Mouse (Mus musculus): ENCODE measurements around the gene Gls2. TPM values are rescaled to one million over a fixed set of nuclear protein-coding genes. Genes with fewer than 3 reads are reported as not detected.
A peak's percentile ranks its signal among the peaks of the same experiment; 100 is the strongest.
"Not testable (repeated sequence)": the region's sequence is repeated elsewhere in the genome, so short reads cannot be mapped to it uniquely, and the experiment has no call there.

Gls2 gene
- polyA plus RNA-seq, 1 experiment from 2014 or later: 0.88 TPM

DNA sequence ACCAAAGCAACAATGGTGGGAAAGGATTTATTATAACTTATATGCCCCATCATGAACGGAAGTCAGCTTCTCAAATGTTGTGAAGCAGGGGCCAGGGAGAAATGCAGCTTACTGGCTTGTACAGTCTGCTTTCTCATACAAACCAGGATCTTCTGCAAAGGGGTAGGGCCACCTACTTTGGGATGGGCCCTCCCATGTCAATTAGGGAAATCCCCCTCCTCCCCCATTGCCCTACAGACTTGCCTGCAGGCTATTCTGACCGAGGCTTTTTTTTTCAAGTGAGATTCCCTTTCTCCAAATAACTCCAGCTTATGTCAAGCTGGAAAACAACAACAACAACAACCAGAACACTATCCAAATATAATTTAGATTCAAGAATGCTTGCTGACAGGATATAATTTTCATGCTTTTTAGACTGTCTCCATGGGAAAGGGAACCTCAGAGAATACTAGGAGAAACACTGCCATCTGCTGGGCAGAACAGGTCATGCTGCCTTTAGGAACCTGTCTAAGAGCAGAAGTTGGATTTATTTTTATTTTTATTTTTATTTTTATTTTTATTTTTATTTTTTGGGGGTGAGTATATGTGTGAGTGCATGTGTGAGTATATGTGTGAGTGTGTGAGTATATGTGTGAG is 5.9 kb upstream of the Gls2 start:
- no peaks in the 10 kb centered on the region; the same call in 1 of the 2 replicates for H3K4me1 ChIP-seq (ENCODE audit: control insufficient read depth, insufficient read depth, low read length)
- no peak overlapping the region for H3K4me2 ChIP-seq (ENCODE audit: low read depth, low read length)
- H3K27ac ChIP-seq (ENCODE audit: low read length): no peak overlapping the region
- no peak overlapping the region for H3K4me3 ChIP-seq (ENCODE audit: low read length)
- ATAC-seq (replicated peaks; ENCODE audit: extremely low read depth, insufficient read depth, low FRiP score): no peak
- H3K9me3 ChIP-seq (replicated peaks; ENCODE audit: control insufficient read depth, low read length): no peaks in the 10 kb centered on the region
- WGBS: 52% methylated on average over 2 of the region's 2 CpGs
- no peak overlapping the region for H3K9ac ChIP-seq (ENCODE audit: low read length)
- H3K36me3 ChIP-seq (ENCODE audit: control insufficient read depth, insufficient read depth): no peaks in the 10 kb centered on the region
- no peaks in the 10 kb centered on the region for H3K27me3 ChIP-seq (ENCODE audit: control insufficient read depth, insufficient read depth, low read length)

GRCm38 (mm10) chr10:128191472-128191871 is 2.8 kb upstream of the Gls2 start:
- WGBS: 51% methylated on average over 2 of the region's 2 CpGs
- H3K27ac ChIP-seq (ENCODE audit: low read length): no peak overlapping the region
- peaks cover 11% of the 10 kb centered on the region for H3K27me3 ChIP-seq (ENCODE audit: control insufficient read depth, insufficient read depth, low read length)
- H3K9me3 ChIP-seq (replicated peaks; ENCODE audit: control insufficient read depth, low read length): no peaks in the 10 kb centered on the region
- no peak overlapping the region for H3K9ac ChIP-seq (ENCODE audit: low read length)
- H3K36me3 ChIP-seq (ENCODE audit: control insufficient read depth, insufficient read depth): no peaks in the 10 kb centered on the region
- H3K4me1 ChIP-seq (ENCODE audit: control insufficient read depth, insufficient read depth, low read length): peaks cover 4% of the 10 kb centered on the region; the same call in 1 of the 2 replicates
- no peak for ATAC-seq (replicated peaks; ENCODE audit: extremely low read depth, insufficient read depth, low FRiP score)
- no peak overlapping the region for H3K4me3 ChIP-seq (ENCODE audit: low read length)
- no peak overlapping the region for H3K4me2 ChIP-seq (ENCODE audit: low read depth, low read length)

DNA sequence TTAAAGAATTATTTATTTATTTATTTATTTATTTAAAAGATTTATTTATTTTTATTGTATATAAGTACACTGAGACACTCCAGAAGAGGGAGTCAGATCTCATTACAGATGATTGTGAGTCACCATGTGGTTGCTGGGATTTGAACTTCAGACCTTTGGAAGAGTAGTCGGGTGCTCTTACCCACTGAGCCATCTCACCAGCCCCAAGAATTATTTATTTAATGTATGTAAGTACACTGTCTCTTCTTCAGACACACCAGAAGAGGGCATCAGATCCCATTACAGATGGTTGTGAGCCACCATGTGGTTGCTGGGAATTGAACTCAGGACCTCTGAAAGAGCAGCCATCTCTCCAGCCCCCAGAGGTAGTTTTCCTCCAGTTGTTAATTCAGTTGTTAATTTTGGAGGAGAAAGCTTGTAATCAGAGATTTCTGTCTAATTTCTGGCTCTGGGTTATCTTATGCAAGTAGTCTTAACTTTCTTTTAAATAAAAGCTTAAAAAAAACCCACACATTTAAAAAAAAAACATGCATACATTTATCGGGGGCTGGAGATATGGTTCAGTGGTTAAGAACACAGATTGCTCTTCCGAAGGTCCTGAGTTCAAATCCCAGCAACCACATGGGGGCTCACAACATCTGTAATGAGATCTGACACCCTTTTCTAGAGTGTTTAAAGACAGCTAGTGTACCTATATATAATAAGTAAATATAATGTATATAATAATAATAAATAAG is 2.1 kb upstream of the Gls2 start:
- H3K4me2 ChIP-seq (ENCODE audit: low read depth, low read length); H3K9ac ChIP-seq (ENCODE audit: low read length); H3K36me3 ChIP-seq (ENCODE audit: control insufficient read depth, insufficient read depth); H3K4me3 ChIP-seq (ENCODE audit: low read length); H3K27ac ChIP-seq (ENCODE audit: low read length); ATAC-seq (replicated peaks; ENCODE audit: extremely low read depth, insufficient read depth, low FRiP score); H3K4me1 ChIP-seq (ENCODE audit: control insufficient read depth, insufficient read depth, low read length); H3K9me3 ChIP-seq (replicated peaks; ENCODE audit: control insufficient read depth, low read length): not testable (repeated sequence)
- WGBS: 90% methylated on average over 3 of the region's 3 CpGs
- peaks cover 11% of the 10 kb centered on the region for H3K27me3 ChIP-seq (ENCODE audit: control insufficient read depth, insufficient read depth, low read length)

DNA sequence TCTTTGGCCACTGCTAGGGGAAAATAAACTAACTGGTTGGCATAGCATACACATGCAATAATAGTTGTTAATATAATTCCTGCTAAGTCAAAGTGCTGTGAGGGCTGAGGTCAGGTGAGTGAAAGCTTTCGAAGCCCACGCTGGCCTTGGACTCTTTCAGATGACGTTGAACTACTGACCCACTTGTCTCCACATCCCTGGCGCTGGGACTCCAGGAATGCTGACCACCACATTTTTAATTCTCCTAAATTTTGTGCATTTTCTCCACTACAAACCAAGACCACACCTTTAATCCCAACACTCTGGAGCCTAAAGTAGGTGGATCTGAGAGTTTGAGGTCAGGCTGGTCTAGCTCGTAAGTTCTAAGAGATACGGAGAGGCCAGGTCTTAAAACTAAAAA is 1.1 kb upstream of the Gls2 start:
- no peak overlapping the region for H3K4me2 ChIP-seq (ENCODE audit: low read depth, low read length)
- H3K4me3 ChIP-seq (ENCODE audit: low read length): no peak overlapping the region
- no peaks in the 10 kb centered on the region for H3K36me3 ChIP-seq (ENCODE audit: control insufficient read depth, insufficient read depth)
- H3K27ac ChIP-seq (ENCODE audit: low read length): no peak overlapping the region
- ATAC-seq (replicated peaks; ENCODE audit: extremely low read depth, insufficient read depth, low FRiP score): no peak
- WGBS: 90% methylated on average over 6 of the region's 6 CpGs
- H3K9me3 ChIP-seq (replicated peaks; ENCODE audit: control insufficient read depth, low read length): no peaks in the 10 kb centered on the region
- H3K4me1 ChIP-seq (ENCODE audit: control insufficient read depth, insufficient read depth, low read length): peaks cover 4% of the 10 kb centered on the region; the same call in 1 of the 2 replicates
- no peak overlapping the region for H3K9ac ChIP-seq (ENCODE audit: low read length)
- H3K27me3 ChIP-seq (ENCODE audit: control insufficient read depth, insufficient read depth, low read length): peaks cover 11% of the 10 kb centered on the region

GRCm38 (mm10) chr10:128194551-128195461 is 549 bp downstream of the Gls2 start:
- H3K4me3 ChIP-seq (ENCODE audit: low read length): peak overlapping the region; percentile 81
- H3K27me3 ChIP-seq (ENCODE audit: control insufficient read depth, insufficient read depth, low read length): peaks cover 11% of the 10 kb centered on the region
- 0 out of 2 replicates have a peak, but pooled peaks cover 4% of the 10 kb centered on the region for H3K4me1 ChIP-seq (ENCODE audit: control insufficient read depth, insufficient read depth, low read length)
- H3K9me3 ChIP-seq (replicated peaks; ENCODE audit: control insufficient read depth, low read length): no peaks in the 10 kb centered on the region
- H3K4me2 ChIP-seq (ENCODE audit: low read depth, low read length): peak overlapping the region; percentile 100
- peak; percentile 85 for ATAC-seq (replicated peaks; ENCODE audit: extremely low read depth, insufficient read depth, low FRiP score)
- H3K27ac ChIP-seq (ENCODE audit: low read length): no peak overlapping the region; the same call in 1 of the 2 replicates
- peak overlapping the region; percentile 81 for H3K9ac ChIP-seq (ENCODE audit: low read length)
- WGBS: 1% methylated on average over 61 of the region's 79 CpGs
- no peaks in the 10 kb centered on the region for H3K36me3 ChIP-seq (ENCODE audit: control insufficient read depth, insufficient read depth)

- 62% methylated on average over 6 of the region's 6 CpGs for WGBS
- no peaks in the 10 kb centered on the region for H3K4me1 ChIP-seq (ENCODE audit: control insufficient read depth, insufficient read depth, low read length)
- H3K36me3 ChIP-seq (ENCODE audit: control insufficient read depth, insufficient read depth): no peaks in the 10 kb centered on the region
- H3K4me3 ChIP-seq (ENCODE audit: low read length): no peak overlapping the region
- no peak overlapping the region for H3K9ac ChIP-seq (ENCODE audit: low read length)
- H3K27me3 ChIP-seq (ENCODE audit: control insufficient read depth, insufficient read depth, low read length): no peaks in the 10 kb centered on the region
- ATAC-seq (replicated peaks; ENCODE audit: extremely low read depth, insufficient read depth, low FRiP score): no peak
- H3K4me2 ChIP-seq (ENCODE audit: low read depth, low read length): no peak overlapping the region
- no peaks in the 10 kb centered on the region for H3K9me3 ChIP-seq (replicated peaks; ENCODE audit: control insufficient read depth, low read length)
- no peak overlapping the region for H3K27ac ChIP-seq (ENCODE audit: low read length)
These were observed 7.6 kb downstream of the Gls2 start for GRCm38 (mm10) chr10:128201856-128202255.

GRCm38 (mm10) chr10:128204941-128205340 is 10.7 kb downstream of the Gls2 start:
- ATAC-seq (replicated peaks; ENCODE audit: extremely low read depth, insufficient read depth, low FRiP score): no peak
- Histone ChIP-seq H3K4me1 (ENCODE audit: control insufficient read depth, insufficient read depth, low read length) (no peaks in the 10 kb centered on the region), H3K9me3 (replicated peaks; ENCODE audit: control insufficient read depth, low read length) (no peaks in the 10 kb centered on the region), H3K4me3 (ENCODE audit: low read length) (no peak overlapping the region), H3K27me3 (ENCODE audit: control insufficient read depth, insufficient read depth, low read length) (no peaks in the 10 kb centered on the region), H3K36me3 (ENCODE audit: control insufficient read depth, insufficient read depth) (no peaks in the 10 kb centered on the region), H3K27ac (ENCODE audit: low read length) (no peak overlapping the region), H3K9ac (ENCODE audit: low read length) (no peak overlapping the region), H3K4me2 (ENCODE audit: low read depth, low read length) (no peak overlapping the region)
- WGBS: 81% methylated on average over 15 of the region's 15 CpGs

GRCm38 (mm10) chr10:128208326-128208725 is 14.1 kb downstream of the Gls2 start:
- ATAC-seq (replicated peaks; ENCODE audit: extremely low read depth, insufficient read depth, low FRiP score): no peak
- WGBS: 86% methylated on average over 10 of the region's 10 CpGs
- Histone ChIP-seq H3K27me3 (ENCODE audit: control insufficient read depth, insufficient read depth, low read length) (no peaks in the 10 kb centered on the region), H3K9me3 (replicated peaks; ENCODE audit: control insufficient read depth, low read length) (no peaks in the 10 kb centered on the region), H3K9ac (ENCODE audit: low read length) (no peak overlapping the region), H3K36me3 (ENCODE audit: control insufficient read depth, insufficient read depth) (no peaks in the 10 kb centered on the region), H3K4me1 (ENCODE audit: control insufficient read depth, insufficient read depth, low read length) (peaks cover 7% of the 10 kb centered on the region), H3K27ac (ENCODE audit: low read length) (no peak overlapping the region), H3K4me2 (ENCODE audit: low read depth, low read length) (no peak overlapping the region), H3K4me3 (ENCODE audit: low read length) (no peak overlapping the region)
